Mouse (Mus musculus): ENCODE results near the gene Sstr2. TPM values are rescaled to one million over a fixed set of nuclear protein-coding genes. Genes with fewer than 3 reads are reported as not detected.

Gene Sstr2
- total RNA-seq, 2 experiments from 2014 or later: 30.1 to 34.4 TPM

Other genes with a start within 250 kb of the Sstr2 start
- 10 to 100 TPM; 43.7 to 44.0 TPM for gene Cog1, start 29.8 kb downstream of the Sstr2 start, total RNA-seq (2021)
- gene Slc39a11, start 30.7 kb downstream of the Sstr2 start, total RNA-seq (2021): 10 to 100 TPM; 11.4 to 13.9 TPM
- gene Fam104a, start 64.8 kb downstream of the Sstr2 start, total RNA-seq (2021): 10 to 100 TPM; 27.9 to 28.2 TPM
- 10 to 100 TPM; 12.6 to 13.5 TPM for gene D11Wsu47e, start 65.1 kb downstream of the Sstr2 start, total RNA-seq (2021)
- gene Cpsf4l, start 90.7 kb downstream of the Sstr2 start, total RNA-seq (2021): under 1 TPM in 1 of 2 experiments, not detected in 1; 0.44 TPM
- gene Cdc42ep4, start 132.5 kb downstream of the Sstr2 start, total RNA-seq (2021): 10 to 100 TPM; 26.7 to 31.7 TPM